Mouse (Mus musculus) embryonic facial prominence, embryonic 12.5 days (tissue): ENCODE data around the gene Astl. TPM values are rescaled to one million over a fixed set of nuclear protein-coding genes. Genes with fewer than 3 reads are reported as not detected.

Experiments
- ATAC-seq: fragments of 200-750 bp; cut with Nextera tagmentation; 2 replicates; pipeline ENCODE4 v1.8.0; 2017; ENCODE audit not compliant: insufficient number of reproducible peaks, insufficient read depth, low FRiP score, low TSS enrichment
- H3K27ac ChIP-seq: fragments of 300-500 bp; sonication (generic); 2 replicates; pipeline ENCODE4 v1.5.1; 2016; ENCODE audit warnings: mild to moderate bottlenecking
- H3K27me3 ChIP-seq: fragments of 300-500 bp; sonication (generic); 2 replicates; pipeline ENCODE4 v1.6.1; 2016; ENCODE audit warnings: mild to moderate bottlenecking, moderate library complexity
- H3K36me3 ChIP-seq: fragments of 300-500 bp; sonication (generic); 2 replicates; pipeline ENCODE4 v1.6.1; 2016; ENCODE audit warnings: mild to moderate bottlenecking
- H3K4me1 ChIP-seq: fragments of 300-500 bp; sonication (generic); 2 replicates; pipeline ENCODE4 v1.6.1; 2016
- H3K4me2 ChIP-seq: fragments of 300-500 bp; sonication (generic); replicated peaks from 2 replicates; pipeline ENCODE4 v1.6.1; 2016; ENCODE audit warnings: mild to moderate bottlenecking, moderate library complexity
- H3K4me3 ChIP-seq: fragments of 300-500 bp; sonication (generic); 2 replicates; pipeline ENCODE4 v1.5.1; 2016; ENCODE audit warnings: mild to moderate bottlenecking
- H3K9ac ChIP-seq: fragments of 300-500 bp; sonication (generic); 2 replicates; pipeline ENCODE4 v1.6.1; 2016; ENCODE audit warnings: mild to moderate bottlenecking, moderate library complexity
- H3K9me3 ChIP-seq: fragments of 300-500 bp; sonication (generic); 2 replicates; pipeline ENCODE4 v1.6.1; 2016; ENCODE audit warnings: mild to moderate bottlenecking, moderate library complexity
- WGBS: fragments of 180-500 bp; shearing (Covaris S2); methylation state at CpG from one replicate; pipeline ENCODE4 v1.1.7; 2016; 5-methylcytosine and 5-hydroxymethylcytosine counted together
- polyA plus RNA-seq: library from polyadenylated mRNA; unstranded; fragments of >200 nt; fragmentation: Nextera tagmentation; extraction: Ambion mirVana; gene quantifications from 2 replicates; pipeline ENCODE4 v1.2.1, GENCODE M21; 2016

Astl gene
- polyA plus RNA-seq, 1 experiment from 2014 or later = not detected

DNA sequence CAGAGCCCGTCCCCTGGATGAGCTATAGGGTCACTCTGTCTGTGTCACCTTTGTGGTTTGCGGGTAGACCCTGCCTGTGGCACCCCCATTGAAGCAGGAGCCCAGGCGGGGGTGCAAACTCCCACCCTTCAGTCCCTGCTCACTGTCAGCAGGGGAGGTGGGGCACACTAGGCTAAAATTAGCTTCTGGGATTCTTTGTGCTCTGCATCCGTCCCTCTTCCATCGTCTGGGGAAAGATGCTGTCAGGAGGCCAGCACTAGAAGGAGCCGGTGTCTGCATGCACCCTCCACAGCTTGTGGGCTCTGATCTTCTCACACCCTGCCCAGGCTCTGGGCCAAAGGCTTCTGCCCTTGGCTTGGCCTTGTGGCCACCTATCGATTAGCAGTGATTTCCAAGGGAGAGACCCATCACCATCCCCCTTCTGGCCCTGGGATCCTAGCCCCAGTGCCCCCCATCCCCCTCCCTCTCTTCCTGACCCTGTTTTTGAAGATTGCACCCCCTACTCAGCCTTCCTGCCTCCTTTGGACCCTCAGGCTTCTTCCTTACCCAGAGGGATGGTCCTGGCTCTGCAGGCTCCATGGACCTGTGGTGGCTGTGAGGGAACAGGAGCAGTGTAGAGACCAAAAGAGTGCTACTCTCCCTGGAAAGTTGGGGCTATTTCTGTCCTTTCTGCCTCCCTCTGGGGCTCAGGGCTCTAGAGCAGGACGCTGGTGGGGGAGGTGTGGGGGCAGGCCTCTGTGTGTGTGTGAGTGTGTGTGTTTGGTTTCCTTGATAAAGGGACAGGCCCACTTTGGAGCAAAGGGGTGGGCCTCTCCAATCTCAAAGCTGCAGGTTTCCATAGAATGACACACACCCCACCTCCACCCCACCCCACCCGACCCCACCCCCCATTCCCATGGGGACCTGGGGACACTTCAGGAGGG, 32.4 kb downstream of the Astl start:
- ATAC-seq = 0 out of 2 replicates have a peak, but pooled peaks have one; percentile 24
- Histone ChIP-seq H3K9me3 (no peaks in the 10 kb centered on the region), H3K27ac (no peak overlapping the region), H3K4me3 (no peak overlapping the region), H3K4me2 (no peak overlapping the region), H3K4me1 (no peaks in the 10 kb centered on the region), H3K36me3 (no peaks in the 10 kb centered on the region), H3K27me3 (peaks cover 17% of the 10 kb centered on the region), H3K9ac (no peak overlapping the region)
- WGBS = 51% methylated on average over 9 of the region's 9 CpGs

DNA sequence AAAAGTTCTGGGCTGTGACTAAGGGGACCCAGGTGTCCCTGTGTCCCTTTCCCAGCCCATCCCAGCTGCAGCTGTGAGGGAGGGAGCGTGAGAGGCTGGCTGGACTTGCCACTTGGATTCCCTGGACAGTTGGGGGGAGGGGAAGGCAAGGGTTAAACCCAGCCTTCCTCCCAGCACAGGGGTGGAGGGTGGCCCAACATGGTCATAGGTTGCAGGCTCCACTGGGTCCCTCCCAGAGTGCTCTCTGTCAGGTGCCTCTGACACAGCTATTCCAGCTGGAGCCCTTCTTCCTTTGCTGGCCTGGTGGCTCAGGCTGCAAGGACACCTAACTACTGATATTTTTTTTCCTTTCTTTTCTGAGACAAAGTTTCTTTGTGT, 33.0 kb downstream of the Astl start:
- Histone ChIP-seq H3K27me3 (peaks cover 10% of the 10 kb centered on the region), H3K36me3 (no peaks in the 10 kb centered on the region), H3K4me1 (no peaks in the 10 kb centered on the region), H3K4me2 (no peak overlapping the region), H3K9me3 (no peaks in the 10 kb centered on the region), H3K9ac (no peak overlapping the region), H3K27ac (no peak overlapping the region), H3K4me3 (no peak overlapping the region)
- 40% methylated on average over 1 of the region's 1 CpGs for WGBS
- peak; percentile 35; the same call in 1 of the 2 replicates for ATAC-seq

- Histone ChIP-seq H3K9me3 (no peaks in the 10 kb centered on the region), H3K9ac (no peak overlapping the region), H3K4me1 (no peaks in the 10 kb centered on the region), H3K4me3 (no peak overlapping the region), H3K27me3 (peaks cover 8% of the 10 kb centered on the region; the same call in 1 of the 2 replicates), H3K4me2 (no peak overlapping the region), H3K36me3 (no peaks in the 10 kb centered on the region), H3K27ac (no peak overlapping the region)
- 84% methylated on average over 2 of the region's 2 CpGs for WGBS
- no peak for ATAC-seq
Observed at GRCm38 (mm10) chr2:127372082-127372481, 33.6 kb downstream of the Astl start.

DNA sequence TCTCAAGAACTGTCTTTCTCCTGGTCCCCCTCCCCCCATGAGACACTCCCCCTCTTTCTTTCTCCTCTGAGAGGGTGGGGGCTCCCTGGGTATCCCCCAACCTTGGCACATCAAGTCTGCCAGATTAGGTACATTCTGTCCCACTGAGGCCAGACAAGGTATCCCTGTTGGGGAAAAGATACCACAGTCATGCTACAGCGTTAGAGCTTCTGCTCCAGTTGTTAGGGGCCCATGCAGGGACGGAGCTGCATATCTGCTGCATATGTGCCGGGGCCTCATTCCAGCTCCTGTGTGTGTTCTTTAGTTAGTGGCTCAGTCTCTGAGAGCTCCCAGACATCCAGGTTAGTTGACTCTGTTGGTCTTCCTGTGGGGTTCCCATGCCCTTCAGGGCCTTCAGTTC, 35.7 kb downstream of the Astl start:
- no peaks in the 10 kb centered on the region for H3K4me1 ChIP-seq
- ATAC-seq = no peak
- H3K9ac ChIP-seq = no peak overlapping the region
- WGBS = 92% methylated on average over 3 of the region's 3 CpGs
- no peaks in the 10 kb centered on the region for H3K27me3 ChIP-seq
- no peak overlapping the region for H3K27ac ChIP-seq
- H3K4me3 ChIP-seq = no peak overlapping the region
- H3K36me3 ChIP-seq = no peaks in the 10 kb centered on the region
- H3K9me3 ChIP-seq = no peaks in the 10 kb centered on the region
- no peak overlapping the region for H3K4me2 ChIP-seq

- H3K9ac ChIP-seq = no peak overlapping the region
- H3K27ac ChIP-seq = no peak overlapping the region
- H3K27me3 ChIP-seq = no peaks in the 10 kb centered on the region
- WGBS = 66% methylated on average over 3 of the region's 3 CpGs
- H3K36me3 ChIP-seq = no peaks in the 10 kb centered on the region
- no peak overlapping the region for H3K4me2 ChIP-seq
- ATAC-seq = no peak
- H3K4me1 ChIP-seq = no peaks in the 10 kb centered on the region
- H3K4me3 ChIP-seq = no peak overlapping the region
- no peaks in the 10 kb centered on the region for H3K9me3 ChIP-seq
Observed at GRCm38 (mm10) chr2:127375087-127375486, 36.6 kb downstream of the Astl start.

DNA sequence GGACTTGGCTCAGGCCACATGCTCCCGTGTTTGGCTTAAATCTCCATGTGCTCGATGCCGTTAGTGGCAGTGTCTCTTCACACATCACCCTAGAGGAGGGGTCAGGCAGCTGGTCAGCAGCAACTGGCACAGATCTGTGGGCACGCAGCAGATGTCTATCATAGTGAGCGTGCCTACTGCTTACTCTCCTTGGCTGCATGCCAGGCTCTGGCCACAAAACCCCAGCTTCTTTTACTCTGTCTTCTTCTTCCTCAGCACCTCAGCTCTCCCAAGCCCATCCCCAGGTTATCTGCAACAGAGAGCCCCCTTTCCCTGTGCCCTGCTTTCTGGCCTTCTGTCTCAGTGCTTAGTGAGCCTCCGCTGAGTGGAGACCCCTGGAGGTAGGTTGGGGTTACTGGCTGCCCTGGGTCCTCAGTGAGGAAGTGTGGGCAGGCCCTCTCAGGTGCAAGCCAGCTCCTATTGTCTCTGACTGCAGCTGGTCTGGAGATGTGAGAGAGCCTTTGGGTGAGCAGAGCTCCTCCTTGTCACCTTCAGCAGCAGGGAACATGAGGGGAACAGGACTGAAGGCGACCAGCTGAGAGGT, 37.4 kb downstream of the Astl start:
- H3K4me1 ChIP-seq = no peaks in the 10 kb centered on the region
- 54% methylated on average over 7 of the region's 7 CpGs for WGBS
- no peak for ATAC-seq
- H3K4me3 ChIP-seq = no peak overlapping the region
- no peak overlapping the region for H3K9ac ChIP-seq
- no peak overlapping the region for H3K4me2 ChIP-seq
- no peak overlapping the region for H3K27ac ChIP-seq
- H3K36me3 ChIP-seq = no peaks in the 10 kb centered on the region
- H3K27me3 ChIP-seq = no peaks in the 10 kb centered on the region
- H3K9me3 ChIP-seq = no peaks in the 10 kb centered on the region

- ATAC-seq = no peak
- Histone ChIP-seq H3K9me3 (no peaks in the 10 kb centered on the region), H3K36me3 (no peaks in the 10 kb centered on the region), H3K4me3 (no peak overlapping the region), H3K4me1 (no peaks in the 10 kb centered on the region), H3K27me3 (no peaks in the 10 kb centered on the region), H3K9ac (no peak overlapping the region), H3K27ac (no peak overlapping the region), H3K4me2 (no peak overlapping the region)
- WGBS = 74% methylated on average over 6 of the region's 6 CpGs
Observed at GRCm38 (mm10) chr2:127376423-127377051, 38.1 kb downstream of the Astl start.

DNA sequence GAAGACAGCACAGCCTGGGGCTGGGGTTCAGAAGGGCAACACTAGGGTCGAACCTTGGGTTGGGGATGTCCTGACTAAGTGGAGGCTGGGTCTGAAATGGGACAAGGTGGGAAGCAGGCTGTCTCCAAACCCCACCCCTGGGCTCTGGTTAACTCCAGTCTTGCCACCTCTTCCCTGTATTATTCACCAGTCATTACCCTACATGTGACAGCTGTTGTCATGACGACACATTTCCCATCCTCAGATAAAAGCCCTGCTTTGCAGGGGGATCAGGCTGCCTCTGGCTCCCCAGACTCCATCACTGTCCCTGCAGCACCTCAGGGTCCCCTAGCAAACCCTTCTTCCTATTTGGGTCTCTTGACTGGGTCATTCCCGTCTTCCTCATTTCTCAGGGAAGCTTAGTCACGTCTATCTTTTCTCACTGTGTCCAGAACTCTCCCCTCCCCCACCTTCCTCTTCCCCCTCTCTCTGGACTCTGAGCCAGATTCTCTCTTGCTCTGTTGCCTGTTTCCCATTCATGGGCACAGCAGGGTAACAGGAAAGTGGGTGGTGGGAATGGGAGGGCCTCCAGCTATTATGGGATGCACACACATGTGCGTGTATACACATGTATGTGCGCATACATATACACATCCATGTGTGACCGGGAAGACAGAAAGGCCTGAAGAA, 39.6 kb downstream of the Astl start:
- H3K36me3 ChIP-seq = no peaks in the 10 kb centered on the region
- H3K9me3 ChIP-seq = no peaks in the 10 kb centered on the region
- H3K4me3 ChIP-seq = no peak overlapping the region
- no peak overlapping the region for H3K9ac ChIP-seq
- no peak overlapping the region for H3K27ac ChIP-seq
- 72% methylated on average over 7 of the region's 7 CpGs for WGBS
- ATAC-seq = no peak
- H3K4me1 ChIP-seq = no peaks in the 10 kb centered on the region
- no peaks in the 10 kb centered on the region for H3K27me3 ChIP-seq
- no peak overlapping the region for H3K4me2 ChIP-seq

GRCm38 (mm10) chr2:127378611-127378990, 40.2 kb downstream of the Astl start:
- 62% methylated on average over 7 of the region's 7 CpGs for WGBS
- Histone ChIP-seq H3K9me3 (no peaks in the 10 kb centered on the region), H3K27ac (no peak overlapping the region), H3K27me3 (no peaks in the 10 kb centered on the region), H3K36me3 (no peaks in the 10 kb centered on the region), H3K4me2 (no peak overlapping the region), H3K9ac (no peak overlapping the region), H3K4me1 (no peaks in the 10 kb centered on the region), H3K4me3 (no peak overlapping the region)
- no peak for ATAC-seq

- Histone ChIP-seq H3K4me2 (no peak overlapping the region), H3K27me3 (no peaks in the 10 kb centered on the region), H3K27ac (no peak overlapping the region), H3K4me1 (no peaks in the 10 kb centered on the region), H3K4me3 (no peak overlapping the region), H3K36me3 (no peaks in the 10 kb centered on the region), H3K9me3 (no peaks in the 10 kb centered on the region), H3K9ac (no peak overlapping the region)
- no peak for ATAC-seq
- WGBS = 80% methylated on average over 3 of the region's 3 CpGs
Observed at GRCm38 (mm10) chr2:127379250-127379649, 40.8 kb downstream of the Astl start.

DNA sequence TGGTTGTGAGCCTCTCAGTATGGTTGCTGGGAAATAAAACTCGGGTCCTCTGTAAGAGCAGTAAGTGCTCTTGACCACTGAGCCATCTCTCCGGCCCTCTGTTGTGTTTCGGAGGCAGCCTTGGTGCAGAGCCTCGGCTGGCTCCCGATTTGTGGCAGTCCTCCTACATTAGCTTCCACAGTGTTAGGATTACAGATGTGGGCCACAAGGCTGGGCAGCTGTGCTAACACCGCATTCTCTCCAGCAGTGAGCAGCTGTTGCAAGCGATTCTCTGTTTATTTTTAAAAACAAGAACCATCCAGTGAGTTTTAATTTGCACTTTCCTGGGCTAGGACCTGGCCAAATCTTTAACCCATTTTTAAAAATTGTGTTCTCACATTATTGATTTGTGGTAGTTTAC, 45.4 kb downstream of the Astl start:
- H3K9me3 ChIP-seq = no peaks in the 10 kb centered on the region
- H3K4me1 ChIP-seq = no peaks in the 10 kb centered on the region
- no peak overlapping the region for H3K4me2 ChIP-seq
- H3K9ac ChIP-seq = no peak overlapping the region
- no peaks in the 10 kb centered on the region for H3K27me3 ChIP-seq
- no peak for ATAC-seq
- H3K4me3 ChIP-seq = no peak overlapping the region
- H3K36me3 ChIP-seq = no peaks in the 10 kb centered on the region
- WGBS = 64% methylated on average over 7 of the region's 7 CpGs
- H3K27ac ChIP-seq = no peak overlapping the region
